Mouse (Mus musculus): ENCODE measurements around the gene Zfp566. TPM values are rescaled to one million over a fixed set of nuclear protein-coding genes. Genes with fewer than 3 reads are reported as not detected.

Gene Zfp566
- total and polyA plus RNA-seq, 3 experiments: 4.9 to 9.1 (median 6.5) TPM

GRCm38 (mm10) chr7:30095551-30096125 is 5.3 kb upstream of the Zfp566 start:
- H3K4me1 ChIP-seq (ENCODE audit: control insufficient read depth in 1 of 2, insufficient read depth in 2 of 2): peaks cover 11 to 42% of the 10 kb centered on the region in 2 experiments
- TF ChIP-seq CHD1 (IDR thresholded peaks at IDR 0.05; ENCODE audit: low read depth, low read length): 0 out of 2 replicates have a peak, but pooled peaks have one; percentile 42
- TF ChIP-seq MAZ (IDR thresholded peaks at IDR 0.05; ENCODE audit: low read depth, low read length): no peak
- H3K79me2 ChIP-seq (replicated peaks; ENCODE audit: control insufficient read depth, extremely low read depth, insufficient read depth, poor library complexity, severe bottlenecking): peaks cover 8% of the 10 kb centered on the region; the same call in 1 of the 2 replicates
- in situ Hi-C loops (cut with MboI; ENCODE audit: low pct_ligation_motif_present, low pct_unique_long_range_greater_than_20kb, low sequenced_read_pairs): no loop called here
- H3K4me3 ChIP-seq (replicated peaks in 1 of 3; ENCODE audit: low read depth in 2 of 3, low read length in 2 of 3, poor library complexity in 1 of 3): peak overlapping the region; percentile 55 to 73 (median 68)
- dilution Hi-C loops (cut with MboI; ENCODE audit: extremely low pct_ligation_motif_present, extremely low pct_unique_long_range_greater_than_20kb, low sequenced_read_pairs): no loop called here
- H3K9ac ChIP-seq (ENCODE audit: insufficient read depth, low read depth): peak overlapping the region; percentile 91; the same call in 1 of the 2 replicates
- no peak for DNase-seq (ENCODE audit: extremely low read depth)
- H3K36me3 ChIP-seq (replicated peaks in 1 of 2; ENCODE audit: control insufficient read depth in 1 of 2, insufficient read depth in 1 of 2, low read length in 1 of 2): peaks cover 3 to 24% of the 10 kb centered on the region in 2 experiments
- H3K9me3 ChIP-seq (replicated peaks; ENCODE audit: low read length): no peaks in the 10 kb centered on the region
- H3K27ac ChIP-seq (ENCODE audit: insufficient read depth, low read depth): no peak overlapping the region
- peak overlapping the region; percentile 64 for H3K4me2 ChIP-seq (ENCODE audit: insufficient read depth, low read depth, poor library complexity, severe bottlenecking)
- no peaks in the 10 kb centered on the region for H3K27me3 ChIP-seq (replicated peaks)

GRCm38 (mm10) chr7:30094646-30095429 is 4.5 kb upstream of the Zfp566 start, which contains the start of gene Zfp260:
Gene Zfp260, plus strand, starts transcription at chr7:30094777.
- H3K27me3 ChIP-seq (replicated peaks): no peaks in the 10 kb centered on the region
- H3K36me3 ChIP-seq (replicated peaks in 1 of 2; ENCODE audit: control insufficient read depth in 1 of 2, insufficient read depth in 1 of 2, low read length in 1 of 2): peaks cover 3 to 18% of the 10 kb centered on the region in 2 experiments
- H3K79me2 ChIP-seq (replicated peaks; ENCODE audit: control insufficient read depth, extremely low read depth, insufficient read depth, poor library complexity, severe bottlenecking): peaks cover 8% of the 10 kb centered on the region; the same call in 1 of the 2 replicates
- peak within 1 kb of the TSS; percentile 91 for H3K9ac ChIP-seq (ENCODE audit: insufficient read depth, low read depth)
- dilution Hi-C loops (cut with MboI; ENCODE audit: extremely low pct_ligation_motif_present, extremely low pct_unique_long_range_greater_than_20kb, low sequenced_read_pairs) (no loop called here), in situ Hi-C loops (cut with MboI; ENCODE audit: low pct_ligation_motif_present, low pct_unique_long_range_greater_than_20kb, low sequenced_read_pairs) (no loop called here)
- no peaks in the 10 kb centered on the region for H3K9me3 ChIP-seq (replicated peaks; ENCODE audit: low read length)
- H3K4me2 ChIP-seq (ENCODE audit: insufficient read depth, low read depth, poor library complexity, severe bottlenecking): peak within 1 kb of the TSS; percentile 87
- DNase-seq (ENCODE audit: extremely low read depth): peak; percentile 94
- H3K27ac ChIP-seq (ENCODE audit: insufficient read depth, low read depth): peak within 1 kb of the TSS; percentile 83
- H3K4me1 ChIP-seq (ENCODE audit: control insufficient read depth in 1 of 2, insufficient read depth in 2 of 2): peaks cover 11 to 36% of the 10 kb centered on the region in 2 experiments
- H3K4me3 ChIP-seq (replicated peaks in 1 of 3; ENCODE audit: low read depth in 2 of 3, low read length in 2 of 3, poor library complexity in 1 of 3): peak within 1 kb of the TSS; percentile 68 to 76 (median 73)
- peak; percentile 58; the same call in 1 of the 2 replicates for TF ChIP-seq TBP (conservative IDR thresholded peaks at IDR 0.05; ENCODE audit: low read depth, low read length)
- no peak for TF ChIP-seq CHD1 (IDR thresholded peaks at IDR 0.05; ENCODE audit: low read depth, low read length)
- TF ChIP-seq BHLHE40 (IDR thresholded peaks at IDR 0.05; ENCODE audit: low read depth, low read length): no peak
- TF ChIP-seq KAT2A (IDR thresholded peaks at IDR 0.05; ENCODE audit: insufficient replicate concordance, low read length): peak; percentile 84; the same call in 1 of the 2 replicates
- no peak for TF ChIP-seq ZC3H11A (IDR thresholded peaks at IDR 0.05; ENCODE audit: low read depth, low read length)
- TF ChIP-seq TCF12 (IDR thresholded peaks at IDR 0.05; ENCODE audit: low read depth, low read length): peak; percentile 48
- TF ChIP-seq GABPA (IDR thresholded peaks at IDR 0.05; ENCODE audit: insufficient replicate concordance, low read depth, low read length): peak; percentile 25; the same call in 1 of the 2 replicates
- peak; percentile 72; the same call in 1 of the 2 replicates for TF ChIP-seq SIN3A (IDR thresholded peaks at IDR 0.05; ENCODE audit: low read length)
- TF ChIP-seq ZKSCAN1 (IDR thresholded peaks at IDR 0.05; ENCODE audit: borderline replicate concordance, low read depth, low read length): no peak
- TF ChIP-seq EP300 (IDR thresholded peaks at IDR 0.05; ENCODE audit: low read length): no peak
- TF ChIP-seq CHD2 (IDR thresholded peaks at IDR 0.05; ENCODE audit: low read length): peak; percentile 88
- no peak; the same call in 1 of the 2 replicates for TF ChIP-seq JUND (conservative IDR thresholded peaks at IDR 0.05; ENCODE audit: low read depth, low read length)
- no peak for TF ChIP-seq E2F4 (IDR thresholded peaks at IDR 0.05; ENCODE audit: insufficient replicate concordance, low read depth, low read length)
- no peak for TF ChIP-seq PAX5 (IDR thresholded peaks at IDR 0.05; ENCODE audit: low read length)
- no peak for TF ChIP-seq UBTF (IDR thresholded peaks at IDR 0.05; ENCODE audit: low read depth, low read length)
- TF ChIP-seq POLR2A (IDR thresholded peaks at IDR 0.05; ENCODE audit: low read depth, low read length): peak; percentile 77
- no peak for TF ChIP-seq MAX (IDR thresholded peaks at IDR 0.05; ENCODE audit: low read length)
- no peak for TF ChIP-seq SMC3 (IDR thresholded peaks at IDR 0.05; ENCODE audit: low read depth, low read length)
- TF ChIP-seq NELFE (IDR thresholded peaks at IDR 0.05; ENCODE audit: low read depth, low read length): peak; percentile 59
- TF ChIP-seq MAZ (IDR thresholded peaks at IDR 0.05; ENCODE audit: low read depth, low read length): 0 out of 2 replicates have a peak, but pooled peaks have one; percentile 12
- no peak for TF ChIP-seq MYC (IDR thresholded peaks at IDR 0.05; ENCODE audit: low read depth, low read length)
- TF ChIP-seq ELF1 (IDR thresholded peaks at IDR 0.05; ENCODE audit: low read depth, low read length): peak; percentile 63; the same call in 1 of the 2 replicates
- no peak; the same call in none of the 2 replicates for TF ChIP-seq IRF4 (IDR thresholded peaks at IDR 0.05; ENCODE audit: low read depth, low read length)
- TF ChIP-seq RAD21 (IDR thresholded peaks at IDR 0.05; ENCODE audit: low read depth, low read length): no peak
- TF ChIP-seq USF2 (conservative IDR thresholded peaks at IDR 0.05; ENCODE audit: low read depth, low read length): no peak; the same call in 1 of the 2 replicates
- 0 out of 2 replicates have a peak, but pooled peaks have one; percentile 7 for TF ChIP-seq ETS1 (conservative IDR thresholded peaks at IDR 0.05; ENCODE audit: low read depth, low read length)
- TF ChIP-seq CTCF (conservative IDR thresholded peaks at IDR 0.05 in 1 of 2, IDR thresholded peaks at IDR 0.05 in 1 of 2; ENCODE audit: low read depth in 2 of 2, low read length in 2 of 2): no peak
- peak; percentile 89 for TF ChIP-seq MXI1 (IDR thresholded peaks at IDR 0.05; ENCODE audit: low read depth, low read length)
- TF ChIP-seq ZMIZ1 (IDR thresholded peaks at IDR 0.05; ENCODE audit: low read depth, low read length): no peak
- no peak for TF ChIP-seq JUN (IDR thresholded peaks at IDR 0.05; ENCODE audit: insufficient read depth, low read depth, low read length)

Measured in CH12.LX (cell line).